Mouse (Mus musculus) hindbrain, postnatal 0 days (tissue): Measurements from ENCODE around the gene Phc2. TPM values are rescaled to one million over a fixed set of nuclear protein-coding genes. Genes with fewer than 3 reads are reported as not detected.

Experiments
- ATAC-seq: fragments of 200-750 bp; cut with Nextera tagmentation; 2 replicates; pipeline ENCODE4 v1.8.0; 2017; ENCODE audit warnings: mild to moderate bottlenecking, moderate TSS enrichment, moderate library complexity
- DNase-seq: peaks from one replicate; pipeline ENCODE4 v3.0.0-alpha.2; 2015; ENCODE audit warnings: low spot score
- H3K27ac ChIP-seq: fragments of 300-500 bp; sonication (generic); 2 replicates; pipeline ENCODE4 v1.5.1; 2014; ENCODE audit warnings: mild to moderate bottlenecking
- H3K27me3 ChIP-seq: fragments of 300-500 bp; sonication (generic); 2 replicates; pipeline ENCODE4 v1.6.1; 2014; ENCODE audit warnings: low read length, mixed read lengths; ENCODE audit not compliant: insufficient read depth
- H3K36me3 ChIP-seq: fragments of 300-500 bp; sonication (generic); 2 replicates; pipeline ENCODE4 v1.6.1; 2014; ENCODE audit warnings: low read length, mixed read lengths; ENCODE audit not compliant: insufficient read depth
- H3K4me1 ChIP-seq: fragments of 300-500 bp; sonication (generic); 2 replicates; pipeline ENCODE4 v1.6.1; 2014; ENCODE audit warnings: antibody characterized with exemption, low read length, mixed read lengths; ENCODE audit not compliant: insufficient read depth
- H3K4me2 ChIP-seq: fragments of 300-500 bp; sonication (generic); 2 replicates; pipeline ENCODE4 v1.6.1; 2014; ENCODE audit warnings: low read depth, mild to moderate bottlenecking, low read length, moderate library complexity, mixed read lengths
- H3K4me3 ChIP-seq: fragments of 300-500 bp; sonication (generic); 2 replicates; pipeline ENCODE4 v1.5.1; 2014; ENCODE audit warnings: low read length
- H3K9ac ChIP-seq: fragments of 300-500 bp; sonication (generic); replicated peaks from 2 replicates; pipeline ENCODE4 v1.6.1; 2014; ENCODE audit warnings: mild to moderate bottlenecking, low read length, moderate library complexity, mixed read lengths
- H3K9me3 ChIP-seq: fragments of 300-500 bp; sonication (generic); 2 replicates; pipeline ENCODE4 v1.6.1; 2016; ENCODE audit warnings: low read length, mixed read lengths
- CTCF ChIP-seq: IDR thresholded peaks from 2 replicates; pipeline ENCODE4 v1.5.1; 2016; ENCODE audit warnings: antibody characterized with exemption, control low read depth, low read depth
- WGBS: fragments of 180-500 bp; shearing (Covaris S2); extraction: QIAGEN DNeasy Blood & Tissue Kit; methylation state at CpG from one replicate; pipeline ENCODE4 v1.1.7; 2014; 5-methylcytosine and 5-hydroxymethylcytosine counted together
- polyA plus RNA-seq: library from polyadenylated mRNA; unstranded; fragments of >200 nt; fragmentation: Nextera tagmentation; extraction: Ambion mirVana; gene quantifications from 2 replicates; pipeline ENCODE4 v1.2.1, GENCODE M21; 2015
- total RNA-seq: library from RNA; depleted of rRNA; stranded (reverse); fragments of >200 nt; gene quantifications from 2 replicates; pipeline ENCODE4 v1.2.3, GENCODE M21; 2014

Phc2 gene
- total and polyA plus RNA-seq, 2 experiments from 2014 or later: 50.7 to 125 TPM

- ATAC-seq (peak; percentile 42; the same call in 1 of the 2 replicates), DNase-seq (no peak)
- Histone ChIP-seq H3K9me3 (no peaks in the 10 kb centered on the region), H3K4me3 (no peak overlapping the region), H3K27me3 (no peaks in the 10 kb centered on the region), H3K4me2 (peak overlapping the region; percentile 31; the same call in 1 of the 2 replicates), H3K36me3 (no peaks in the 10 kb centered on the region), H3K27ac (peak overlapping the region; percentile 81; the same call in 1 of the 2 replicates), H3K4me1 (peaks cover 68% of the 10 kb centered on the region), H3K9ac (peak overlapping the region; percentile 17; the same call in 1 of the 2 replicates)
- TF ChIP-seq CTCF: no peak
- 55% methylated on average over 18 of the region's 18 CpGs for WGBS
Observed at GRCm38 (mm10) chr4:128734721-128735671, 80.5 kb downstream of the Phc2 start.

DNA sequence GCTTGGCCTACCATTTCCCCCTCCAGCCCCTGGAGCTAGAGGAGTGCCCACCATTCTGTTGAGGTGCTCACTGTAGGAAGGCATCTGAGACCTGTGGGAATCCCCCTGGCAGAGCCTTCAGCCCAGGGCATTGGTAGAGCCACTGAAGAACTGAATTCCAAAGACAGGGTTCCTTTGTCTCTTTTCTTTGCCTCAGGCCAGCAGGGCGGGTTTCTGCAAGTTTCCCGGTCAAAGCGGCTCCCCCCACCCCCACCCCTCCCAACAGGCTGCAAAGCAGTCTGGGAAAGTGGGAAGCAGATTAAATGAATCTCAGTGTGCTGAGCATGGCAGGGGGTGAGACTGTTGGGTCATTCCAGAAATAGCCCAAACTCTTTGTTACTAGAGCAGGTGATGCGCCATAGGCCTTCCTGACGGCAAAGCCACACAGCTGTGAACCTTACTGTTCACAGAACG is 82.7 kb downstream of the Phc2 start:
- peak; percentile 59 for DNase-seq
- H3K4me3 ChIP-seq: no peak overlapping the region
- no peaks in the 10 kb centered on the region for H3K9me3 ChIP-seq
- no peaks in the 10 kb centered on the region for H3K36me3 ChIP-seq
- H3K4me1 ChIP-seq: peaks cover 58% of the 10 kb centered on the region
- H3K4me2 ChIP-seq: peak overlapping the region; percentile 34
- WGBS: 8% methylated on average over 6 of the region's 6 CpGs
- no peaks in the 10 kb centered on the region for H3K27me3 ChIP-seq
- peak; percentile 21; the same call in 1 of the 2 replicates for ATAC-seq
- H3K9ac ChIP-seq: peak overlapping the region; percentile 28; the same call in 1 of the 2 replicates
- H3K27ac ChIP-seq: peak overlapping the region; percentile 73
- TF ChIP-seq CTCF: no peak

- Histone ChIP-seq H3K27ac (peak overlapping the region; percentile 73), H3K4me1 (peaks cover 55% of the 10 kb centered on the region), H3K4me3 (no peak overlapping the region), H3K4me2 (no peak overlapping the region), H3K36me3 (no peaks in the 10 kb centered on the region), H3K9ac (0 out of 2 replicates have a peak overlapping the region, but pooled peaks have one; percentile 28), H3K9me3 (no peaks in the 10 kb centered on the region), H3K27me3 (no peaks in the 10 kb centered on the region)
- ATAC-seq: no peak
- no peak for TF ChIP-seq CTCF
- DNase-seq: no peak
- 43% methylated on average over 14 of the region's 14 CpGs for WGBS
Observed at GRCm38 (mm10) chr4:128737825-128738610, 83.5 kb downstream of the Phc2 start.

DNA sequence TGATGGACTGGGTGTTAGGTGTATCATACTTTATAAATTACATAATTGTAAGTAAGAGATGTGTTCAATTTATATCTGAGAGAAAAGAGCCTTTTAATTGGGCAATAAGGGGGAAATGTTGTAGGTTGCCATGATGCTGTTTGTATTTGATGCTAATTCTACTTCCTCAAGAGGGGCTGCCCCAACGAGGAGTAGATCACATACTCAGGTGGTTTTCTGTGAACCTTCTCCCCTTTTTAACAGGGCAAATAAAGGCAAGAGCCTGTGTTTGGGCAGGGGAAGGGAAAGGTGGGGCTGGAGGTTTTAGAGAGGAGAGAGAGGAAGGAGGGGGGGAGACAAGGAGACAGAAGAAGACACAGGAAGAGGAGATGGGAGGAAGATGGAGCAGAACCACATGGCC is 86.4 kb downstream of the Phc2 start:
- peaks cover 22% of the 10 kb centered on the region for H3K36me3 ChIP-seq

GRCm38 (mm10) chr4:128741906-128742305 is 87.4 kb downstream of the Phc2 start:
- no peak overlapping the region for H3K9ac ChIP-seq
- H3K36me3 ChIP-seq: peaks cover 32% of the 10 kb centered on the region
- no peaks in the 10 kb centered on the region for H3K9me3 ChIP-seq
- no peaks in the 10 kb centered on the region for H3K27me3 ChIP-seq
- no peak for DNase-seq
- H3K4me2 ChIP-seq: no peak overlapping the region
- TF ChIP-seq CTCF: no peak
- H3K4me1 ChIP-seq: peaks cover 16% of the 10 kb centered on the region
- H3K4me3 ChIP-seq: no peak overlapping the region
- no peak for ATAC-seq
- WGBS: 34% methylated on average over 5 of the region's 5 CpGs
- H3K27ac ChIP-seq: no peak overlapping the region

More for the DNA sequence above, 86.4 kb downstream of the Phc2 start:
- Histone ChIP-seq H3K4me1 (peaks cover 26% of the 10 kb centered on the region), H3K27ac (no peak overlapping the region), H3K9me3 (no peaks in the 10 kb centered on the region), H3K4me2 (no peak overlapping the region), H3K4me3 (no peak overlapping the region), H3K9ac (no peak overlapping the region), H3K27me3 (no peaks in the 10 kb centered on the region)
- TF ChIP-seq CTCF: no peak
- ATAC-seq: no peak
- 66% methylated on average over 1 of the region's 1 CpGs for WGBS
- no peak for DNase-seq

- DNase-seq (no peak), ATAC-seq (peak; percentile 51)
- no peak for TF ChIP-seq CTCF
- H3K9ac ChIP-seq: no peak overlapping the region
- H3K27me3 ChIP-seq: no peaks in the 10 kb centered on the region
- no peak overlapping the region for H3K4me3 ChIP-seq
- H3K4me1 ChIP-seq: peaks cover 10% of the 10 kb centered on the region
- WGBS: 29% methylated on average over 10 of the region's 10 CpGs
- no peaks in the 10 kb centered on the region for H3K9me3 ChIP-seq
- peak overlapping the region; percentile 64 for H3K27ac ChIP-seq
- H3K36me3 ChIP-seq: peaks cover 38% of the 10 kb centered on the region
- H3K4me2 ChIP-seq: no peak overlapping the region
Observed at GRCm38 (mm10) chr4:128742379-128742970, 88.0 kb downstream of the Phc2 start.
